20 mouse cellular contexts compared by ENCODE assay signal in genomic region chr9:86419366-86419765, GRCm38 (mm10). TPM values are rescaled to one million over a fixed set of nuclear protein-coding genes. Genes with fewer than 3 reads are reported as not detected.
DNase-seq lines count a peak whose midpoint lies in the region.
"Had no signal": no experiment of that assay in that cellular context is flagged by ENCODE, and none has a peak within 500 bp of the region (broad histone marks: within the 10 kb centered on the region; RNA-seq: fewer than 3 reads in every experiment).

No protein-coding gene starts in this region.

- intact Hi-C loops in left cerebral cortex, postnatal 25 days (cut with DNase I), result loop anchor here (1.0 to 10.0 kb wide), 4 partner anchors 29 to 315 kb away; no protein-coding TSS in a partner anchor

- DNase-seq in layer of hippocampus, adult 11-12 months (ENCODE audit: low spot score), result peak; percentile 3
- DNase-seq in layer of hippocampus, postnatal 10 days (ENCODE audit: low spot score in 2 of 2), result no peak
- DNase-seq in right cerebral cortex, adult 18-20 months, result peak; percentile 43
- no peak for DNase-seq in right cerebral cortex, postnatal 25 days
- DNase-seq in brain, adult 2 months (ENCODE audit: low read depth, low spot score), result peak; percentile 70
- DNase-seq in left cerebral cortex, postnatal 25 days (ENCODE audit: low spot score in 2 of 2), result peak; percentile 30 to 84
- no peak for DNase-seq in kidney, postnatal 4 days
- DNase-seq: adrenal gland, adult 8-10 months; cerebellum, adult 11 months; cerebellum, adult 9-11 months; embryo, embryonic 11 days; heart, adult 2 months; heart, postnatal 4 days; kidney, adult 8-10 months; liver; lung, adult 2 months; lung, postnatal 10 days; spleen, adult 18-20 months; thymus, adult 2 months; thymus, postnatal 36 days had no signal

RNA-seq across cellular contexts. Expression of gene Ube2cbp, which starts 45.4 kb away (rescaled TPM):
- total RNA-seq in layer of hippocampus, postnatal 10 days (2021), result 1 to 10 TPM; 3.8 to 3.9 TPM
- total RNA-seq in left cerebral cortex, postnatal 25 days (2021), result 1 to 10 TPM; 3.8 to 4.3 TPM

RNA-seq across cellular contexts. Expression of gene Dop1a, which starts 47.6 kb away (rescaled TPM):
- 10 to 100 TPM; 53.0 to 56.4 TPM for total RNA-seq in layer of hippocampus, postnatal 10 days (2021)
- total RNA-seq in left cerebral cortex, postnatal 25 days (2021), result 10 to 100 TPM; 56.8 to 59.8 TPM

Comparison
In these comparisons a context has a peak if more than half of its experiments do, and no peak if none do; other contexts are left out.
1. DNase-seq: peak in layer of hippocampus, adult 11-12 months (single experiment), right cerebral cortex, adult 18-20 months (single experiment), brain, adult 2 months (single experiment) and left cerebral cortex, postnatal 25 days (2 of 2); none in layer of hippocampus, postnatal 10 days (0 of 2), right cerebral cortex, postnatal 25 days (single experiment) and kidney, postnatal 4 days (0 of 2).